Mouse (Mus musculus) midbrain, embryonic 14.5 days (tissue): ENCODE results near the gene Tmod3. TPM values are rescaled to one million over a fixed set of nuclear protein-coding genes. Genes with fewer than 3 reads are reported as not detected.

Experiments
- ATAC-seq: fragments of 200-750 bp; cut with Nextera tagmentation; 2 replicates; pipeline ENCODE4 v1.8.0; 2017; ENCODE audit warnings: moderate number of reproducible peaks, moderate library complexity; ENCODE audit not compliant: low FRiP score, low TSS enrichment
- DNase-seq: peaks from one replicate; pipeline ENCODE4 v3.0.0-alpha.2; 2015
- H3K27ac ChIP-seq: fragments of 300-500 bp; sonication (generic); replicated peaks from 2 replicates; pipeline ENCODE4 v1.5.1; 2014; ENCODE audit warnings: mild to moderate bottlenecking, low read depth, low read length, moderate library complexity
- H3K27me3 ChIP-seq: fragments of 300-500 bp; sonication (generic); 2 replicates; pipeline ENCODE4 v1.6.1; 2014; ENCODE audit warnings: low read length, control low read depth, mixed read lengths; ENCODE audit not compliant: control insufficient read depth, insufficient read depth
- H3K36me3 ChIP-seq: fragments of 300-500 bp; sonication (generic); 2 replicates; pipeline ENCODE4 v1.6.1; 2014; ENCODE audit warnings: low read length, control low read depth; ENCODE audit not compliant: control insufficient read depth, insufficient read depth
- H3K4me1 ChIP-seq: fragments of 300-500 bp; sonication (generic); 2 replicates; pipeline ENCODE4 v1.6.1; 2014; ENCODE audit warnings: mild to moderate bottlenecking, antibody characterized with exemption, low read length, control low read depth; ENCODE audit not compliant: control insufficient read depth, insufficient read depth
- H3K4me2 ChIP-seq: fragments of 300-500 bp; sonication (generic); 2 replicates; pipeline ENCODE4 v1.6.1; 2014; ENCODE audit warnings: mild to moderate bottlenecking, low read length, moderate library complexity
- H3K4me3 ChIP-seq: fragments of 300-500 bp; sonication (generic); replicated peaks from 2 replicates; pipeline ENCODE4 v1.5.1; 2014; ENCODE audit warnings: low read depth, low read length
- H3K9ac ChIP-seq: fragments of 300-500 bp; sonication (generic); replicated peaks from 2 replicates; pipeline ENCODE4 v1.6.1; 2014; ENCODE audit warnings: mild to moderate bottlenecking, low read length, moderate library complexity
- H3K9me3 ChIP-seq: fragments of 300-500 bp; sonication (generic); 2 replicates; pipeline ENCODE4 v1.6.1; 2016; ENCODE audit warnings: low read length, control low read depth, mixed read lengths; ENCODE audit not compliant: control insufficient read depth
- WGBS: fragments of 180-500 bp; shearing (Covaris S2); extraction: QIAGEN DNeasy Blood & Tissue Kit; methylation state at CpG from one replicate; pipeline ENCODE4 v1.1.7; 2014; 5-methylcytosine and 5-hydroxymethylcytosine counted together
- polyA plus RNA-seq: library from polyadenylated mRNA; unstranded; fragments of >200 nt; fragmentation: Nextera tagmentation; extraction: Ambion mirVana; gene quantifications from 2 replicates; pipeline ENCODE4 v1.2.1, GENCODE M21; 2014

The Tmod3 gene
- polyA plus RNA-seq, 1 experiment from 2014 or later = 73.0 TPM

GRCm38 (mm10) chr9:75523646-75524045 lies 35.8 kb downstream of the Tmod3 start:
- WGBS = 50% methylated on average over 6 of the region's 6 CpGs
- Histone ChIP-seq H3K27ac (no peak overlapping the region), H3K9ac (no peak overlapping the region), H3K27me3 (no peaks in the 10 kb centered on the region), H3K4me1 (no peaks in the 10 kb centered on the region), H3K4me3 (no peak overlapping the region), H3K36me3 (peaks cover 6% of the 10 kb centered on the region; the same call in 1 of the 2 replicates), H3K4me2 (no peak overlapping the region), H3K9me3 (no peaks in the 10 kb centered on the region)
- DNase-seq = peak; percentile 8
- ATAC-seq = no peak

- ATAC-seq = no peak
- H3K4me2 ChIP-seq = no peak overlapping the region
- no peak overlapping the region for H3K4me3 ChIP-seq
- DNase-seq = no peak
- no peak overlapping the region for H3K9ac ChIP-seq
- H3K27ac ChIP-seq = no peak overlapping the region
- H3K9me3 ChIP-seq = no peaks in the 10 kb centered on the region
- no peaks in the 10 kb centered on the region for H3K36me3 ChIP-seq
- no peaks in the 10 kb centered on the region for H3K4me1 ChIP-seq
- H3K27me3 ChIP-seq = no peaks in the 10 kb centered on the region
- WGBS = 82% methylated on average over 2 of the region's 2 CpGs
Measured at GRCm38 (mm10) chr9:75522217-75522616, 37.2 kb downstream of the Tmod3 start.

GRCm38 (mm10) chr9:75521788-75522187 lies 37.7 kb downstream of the Tmod3 start:
- Histone ChIP-seq H3K4me3 (no peak overlapping the region), H3K4me1 (no peaks in the 10 kb centered on the region), H3K27me3 (no peaks in the 10 kb centered on the region), H3K27ac (no peak overlapping the region), H3K36me3 (no peaks in the 10 kb centered on the region), H3K9ac (no peak overlapping the region), H3K9me3 (no peaks in the 10 kb centered on the region), H3K4me2 (no peak overlapping the region)
- 52% methylated on average over 4 of the region's 4 CpGs for WGBS
- peak; percentile 74 for DNase-seq
- no peak for ATAC-seq

- Histone ChIP-seq H3K27ac (no peak overlapping the region), H3K9ac (no peak overlapping the region), H3K36me3 (peaks cover 2% of the 10 kb centered on the region; the same call in 1 of the 2 replicates), H3K4me1 (no peaks in the 10 kb centered on the region), H3K27me3 (no peaks in the 10 kb centered on the region), H3K9me3 (no peaks in the 10 kb centered on the region), H3K4me3 (no peak overlapping the region), H3K4me2 (no peak overlapping the region)
- DNase-seq (no peak), ATAC-seq (no peak)
- 93% methylated on average over 8 of the region's 8 CpGs for WGBS
Measured at GRCm38 (mm10) chr9:75520940-75521339, 38.5 kb downstream of the Tmod3 start.

GRCm38 (mm10) chr9:75517751-75518150 lies 41.7 kb downstream of the Tmod3 start:
- Histone ChIP-seq H3K4me2 (no peak overlapping the region), H3K4me1 (no peaks in the 10 kb centered on the region), H3K27ac (no peak overlapping the region), H3K4me3 (no peak overlapping the region), H3K36me3 (peaks cover 14% of the 10 kb centered on the region), H3K27me3 (no peaks in the 10 kb centered on the region), H3K9me3 (no peaks in the 10 kb centered on the region), H3K9ac (no peak overlapping the region)
- ATAC-seq = no peak
- DNase-seq = no peak
- WGBS = 77% methylated on average over 3 of the region's 3 CpGs

GRCm38 (mm10) chr9:75515464-75516113 lies 43.9 kb downstream of the Tmod3 start:
- Histone ChIP-seq H3K4me1 (no peaks in the 10 kb centered on the region), H3K4me3 (no peak overlapping the region), H3K9me3 (no peaks in the 10 kb centered on the region), H3K27me3 (no peaks in the 10 kb centered on the region), H3K4me2 (no peak overlapping the region), H3K36me3 (peaks cover 17% of the 10 kb centered on the region), H3K27ac (no peak overlapping the region), H3K9ac (no peak overlapping the region)
- WGBS = 66% methylated on average over 12 of the region's 12 CpGs
- ATAC-seq = peak; percentile 58; the same call in 1 of the 2 replicates
- peak; percentile 86 for DNase-seq

- H3K9me3 ChIP-seq = no peaks in the 10 kb centered on the region
Measured at GRCm38 (mm10) chr9:75511236-75511939, 48.1 kb downstream of the Tmod3 start.

GRCm38 (mm10) chr9:75504311-75504710 lies 55.1 kb downstream of the Tmod3 start:
- no peak overlapping the region for H3K4me2 ChIP-seq
- peaks cover 68% of the 10 kb centered on the region for H3K36me3 ChIP-seq
- H3K9ac ChIP-seq = no peak overlapping the region
- WGBS = 94% methylated on average over 6 of the region's 6 CpGs
- ATAC-seq = no peak
- no peaks in the 10 kb centered on the region for H3K4me1 ChIP-seq
- no peaks in the 10 kb centered on the region for H3K9me3 ChIP-seq
- H3K4me3 ChIP-seq = no peak overlapping the region
- H3K27ac ChIP-seq = no peak overlapping the region
- H3K27me3 ChIP-seq = no peaks in the 10 kb centered on the region
- DNase-seq = no peak

More at GRCm38 (mm10) chr9:75511236-75511939, 48.1 kb downstream of the Tmod3 start:
- peaks cover 55% of the 10 kb centered on the region for H3K36me3 ChIP-seq
- H3K9ac ChIP-seq = no peak overlapping the region
- no peaks in the 10 kb centered on the region for H3K4me1 ChIP-seq
- no peak overlapping the region for H3K27ac ChIP-seq
- no peak overlapping the region for H3K4me3 ChIP-seq
- ATAC-seq = no peak
- peak; percentile 55 for DNase-seq
- H3K4me2 ChIP-seq = no peak overlapping the region
- no peaks in the 10 kb centered on the region for H3K27me3 ChIP-seq
- 78% methylated on average over 8 of the region's 8 CpGs for WGBS

GRCm38 (mm10) chr9:75498571-75498970 lies 60.9 kb downstream of the Tmod3 start:
- no peak overlapping the region for H3K4me3 ChIP-seq
- no peaks in the 10 kb centered on the region for H3K27me3 ChIP-seq
- H3K9me3 ChIP-seq = no peaks in the 10 kb centered on the region
- no peak overlapping the region for H3K27ac ChIP-seq
- peaks cover 25% of the 10 kb centered on the region for H3K36me3 ChIP-seq
- H3K9ac ChIP-seq = no peak overlapping the region
- H3K4me2 ChIP-seq = no peak overlapping the region
- DNase-seq = no peak
- no peaks in the 10 kb centered on the region for H3K4me1 ChIP-seq
- 97% methylated on average over 7 of the region's 7 CpGs for WGBS
- no peak for ATAC-seq
